Mouse (Mus musculus) CH12.LX (cell line): ENCODE results near the gene Cdk2ap2.

Experiments used
- CTCF ChIP-seq, 2 experiments: IDR thresholded peaks in 1 of 2; conservative IDR thresholded peaks in 1 of 2; 2 replicates each; pipeline ENCODE4 v1.5.1; 2011 to 2012; ENCODE audit warnings: low read depth in 2 of 2, low read length in 2 of 2, improper control_type of control experiment in 1 of 2, inconsistent platforms in 1 of 2, mild to moderate bottlenecking in 1 of 2, moderate library complexity in 1 of 2
- MAX ChIP-seq: IDR thresholded peaks from 2 replicates; pipeline ENCODE4 v1.6.1; 2011; ENCODE audit warnings: low read length, improper control_type of control experiment
- MAZ ChIP-seq: IDR thresholded peaks from 2 replicates; pipeline ENCODE4 v1.6.1; 2012; ENCODE audit warnings: low read depth, mild to moderate bottlenecking, inconsistent platforms, low read length, improper control_type of control experiment, moderate library complexity
- MEF2A ChIP-seq: IDR thresholded peaks from 2 replicates; pipeline ENCODE4 v1.6.1; 2014; ENCODE audit warnings: low read depth, mild to moderate bottlenecking, inconsistent platforms, low read length, improper control_type of control experiment, borderline replicate concordance
- MXI1 ChIP-seq: IDR thresholded peaks from 2 replicates; pipeline ENCODE4 v1.6.1; 2011; ENCODE audit warnings: mild to moderate bottlenecking, low read depth, low read length, improper control_type of control experiment
- NRF1 ChIP-seq: IDR thresholded peaks from 2 replicates; pipeline ENCODE4 v1.6.1; 2014; ENCODE audit warnings: low read depth, mild to moderate bottlenecking, inconsistent platforms, low read length, improper control_type of control experiment, moderate library complexity
- POLR2A ChIP-seq: IDR thresholded peaks from 2 replicates; pipeline ENCODE4 v1.6.1; 2011; ENCODE audit warnings: low read depth, mild to moderate bottlenecking, improper control_type of control experiment, low read length
- ZC3H11A ChIP-seq: IDR thresholded peaks from 2 replicates; pipeline ENCODE4 v1.6.1; 2012; ENCODE audit warnings: low read depth, mild to moderate bottlenecking, inconsistent platforms, low read length, improper control_type of control experiment

- TF ChIP-seq MAZ (no peak), POLR2A (no peak), CTCF (conservative IDR thresholded peaks at IDR 0.05 in 1 of 2, IDR thresholded peaks at IDR 0.05 in 1 of 2; ENCODE audit: low read depth in 2 of 2, low read length in 2 of 2) (no peak), MAX (no peak), MEF2A (no peak), MXI1 (no peak), NRF1 (no peak), ZC3H11A (no peak)
Measured at GRCm38 (mm10) chr19:4081394-4081793, 15.6 kb upstream of the Cdk2ap2 start, which contains the start of gene Cabp2.
